Mouse (Mus musculus) erythroblast, adult 5-6 weeks (primary cell): ENCODE results near the gene P2rx4. TPM values are rescaled to one million over a fixed set of nuclear protein-coding genes. Genes with fewer than 3 reads are reported as not detected.
A peak's percentile ranks its signal among the peaks of the same experiment; 100 is the strongest.
"Not testable (repeated sequence)": the region's sequence is repeated elsewhere in the genome, so short reads cannot be mapped to it uniquely, and the experiment has no call there.

Source experiments
- ATAC-seq: replicated peaks from 2 replicates; pipeline ENCODE4 v1.8.0; 2016; ENCODE audit warnings: moderate number of reproducible peaks, mild to moderate bottlenecking, moderate TSS enrichment, inconsistent platforms; ENCODE audit not compliant: poor library complexity, low FRiP score, severe bottlenecking
- total RNA-seq, 2 experiments: library from RNA; stranded (forward) in 1 of 2; stranded (reverse) in 1 of 2; fragments of 150-400 nt in 1 of 2; fragments of 200-764, 138-1000 nt in 1 of 2; gene quantifications; 2 replicates each; pipeline versions ENCODE4 v1.2.3 to v1.2.4; 2015 to 2017; ENCODE audit warnings: low replicate concordance in 2 of 2

Gene P2rx4
- 7.9 and 20.8 TPM in 2 replicates for total RNA-seq (2015; ENCODE audit: low replicate concordance)
- total RNA-seq (2017; ENCODE audit: low replicate concordance), result 5.0 and 8.6 TPM in 2 replicates

DNA sequence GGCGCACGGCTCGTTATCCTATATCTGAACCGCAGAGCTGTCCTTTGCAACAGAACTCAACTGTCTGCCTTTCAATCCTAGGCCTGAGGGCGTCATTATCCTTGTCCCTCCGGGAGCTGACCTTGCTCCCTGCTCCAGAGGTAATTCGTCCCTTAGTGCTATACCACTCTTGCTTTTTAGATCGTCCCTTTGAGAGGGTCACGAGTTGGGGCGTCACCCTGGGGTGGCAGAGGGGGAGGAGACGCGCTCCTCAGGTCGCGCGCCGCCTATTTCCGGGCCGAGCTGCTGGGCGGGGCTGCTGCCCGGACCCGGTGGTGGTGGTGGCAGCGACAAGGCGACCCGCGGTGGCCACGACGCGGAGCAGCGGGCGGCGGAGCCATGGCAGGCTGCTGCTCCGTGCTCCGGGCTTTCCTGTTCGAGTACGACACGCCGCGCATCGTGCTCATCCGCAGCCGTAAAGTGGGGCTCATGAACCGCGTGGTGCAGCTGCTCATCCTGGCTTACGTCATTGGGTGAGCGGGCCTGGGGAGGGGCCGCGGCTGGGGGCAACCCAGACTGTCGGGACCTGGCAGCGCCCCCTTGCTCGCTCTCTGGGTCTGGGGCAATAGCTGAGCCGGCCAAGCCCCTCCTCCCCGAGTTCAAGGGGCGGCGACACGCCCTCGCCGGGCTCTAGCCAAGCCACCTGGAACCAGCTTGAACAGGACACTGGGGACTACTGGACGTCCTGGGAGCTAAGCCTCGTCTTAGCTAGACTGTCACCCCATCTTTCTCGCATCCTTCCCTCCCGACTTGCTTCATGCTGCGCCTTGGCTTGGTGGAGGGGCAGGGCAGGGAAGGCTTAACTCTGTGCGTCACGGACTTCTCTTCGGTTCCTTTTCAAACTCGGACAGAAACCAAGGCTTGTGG, at the start of gene P2rx4:
Gene P2rx4, plus strand, starts transcription at position 269 of the 906 bp plus-strand sequence.
- peak; percentile 89 for ATAC-seq

DNA sequence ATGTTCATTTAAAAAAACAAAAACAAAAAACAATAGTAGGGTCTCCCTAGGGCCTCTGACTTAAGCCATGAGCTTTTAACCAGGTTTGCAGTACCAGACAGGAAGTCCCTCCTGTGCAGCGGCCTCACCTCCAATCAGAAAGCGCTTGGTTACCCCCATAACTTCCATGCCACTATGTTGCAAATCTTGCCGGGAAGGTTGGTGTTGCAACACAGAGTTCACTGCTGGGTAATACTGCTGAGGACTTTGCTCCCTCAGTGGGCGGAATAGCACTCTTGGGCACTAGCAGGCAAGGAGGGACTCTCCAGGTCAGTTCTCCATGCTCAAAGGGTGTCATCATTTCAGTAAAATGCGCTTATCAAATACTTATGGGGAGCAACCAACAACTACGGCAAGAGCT, 44.8 kb upstream of the P2rx4 start:
- ATAC-seq, result no peak

DNA sequence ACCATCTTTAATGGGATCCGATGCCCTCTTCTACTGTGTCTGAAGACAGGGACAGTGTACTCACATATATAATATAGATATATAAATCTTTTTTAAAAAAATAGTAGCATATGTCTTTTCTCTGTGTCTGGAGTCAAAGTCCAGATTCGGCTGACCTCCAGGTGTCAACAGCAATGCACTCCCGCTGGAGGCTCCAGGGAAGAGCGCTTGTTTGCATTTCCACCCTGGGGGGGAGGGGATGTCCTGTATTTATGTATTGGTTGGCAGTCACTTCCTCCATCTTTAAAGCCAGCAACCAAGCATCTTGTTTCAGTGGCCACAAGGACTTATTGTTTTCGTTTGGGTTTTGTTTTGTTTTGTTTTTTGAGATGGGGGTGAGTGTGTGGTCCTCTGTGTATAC, 42.3 kb upstream of the P2rx4 start:
- ATAC-seq, result no peak

DNA sequence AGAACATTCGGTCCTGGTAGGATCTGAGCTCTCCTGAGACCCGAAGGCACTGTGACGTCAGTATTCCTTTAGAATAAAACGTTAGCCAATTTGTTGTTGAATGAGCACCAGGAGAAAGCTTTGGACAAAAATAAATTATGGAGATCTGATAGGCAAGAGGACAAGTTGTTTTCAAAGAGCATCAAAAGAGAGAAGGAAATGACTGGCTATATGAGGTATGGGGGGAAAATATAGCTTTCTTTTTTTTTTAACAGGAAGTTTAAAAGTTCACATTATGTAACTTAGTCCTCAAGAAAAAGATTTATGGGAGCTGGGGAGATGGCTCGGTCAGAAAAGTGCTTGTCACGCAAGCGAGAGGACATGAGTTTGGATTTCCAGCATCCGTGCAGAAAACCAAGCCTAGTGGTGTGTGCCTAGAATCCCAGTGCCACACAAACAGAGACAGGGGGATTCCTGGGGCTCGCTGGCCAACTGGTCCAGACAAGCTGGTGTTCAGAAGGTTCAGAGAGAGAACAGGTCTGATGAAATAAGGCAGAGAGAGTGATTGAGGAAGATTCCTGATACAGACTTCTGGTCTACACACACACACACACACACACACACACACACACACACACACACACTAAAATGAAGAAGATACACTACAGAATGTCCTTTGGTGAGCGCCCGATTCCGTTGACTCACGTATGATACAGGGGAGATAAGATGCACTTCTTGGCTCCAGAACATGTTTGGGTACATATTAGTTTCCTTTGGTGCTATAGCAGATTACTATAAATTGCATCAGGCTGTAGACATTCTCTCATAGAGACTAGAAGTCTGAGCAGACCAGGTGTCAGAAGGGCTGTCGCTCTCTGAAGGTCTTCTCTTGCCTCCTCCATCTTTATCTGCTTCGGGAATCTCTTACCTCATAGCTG, 38.1 kb upstream of the P2rx4 start:
- no peak for ATAC-seq

DNA sequence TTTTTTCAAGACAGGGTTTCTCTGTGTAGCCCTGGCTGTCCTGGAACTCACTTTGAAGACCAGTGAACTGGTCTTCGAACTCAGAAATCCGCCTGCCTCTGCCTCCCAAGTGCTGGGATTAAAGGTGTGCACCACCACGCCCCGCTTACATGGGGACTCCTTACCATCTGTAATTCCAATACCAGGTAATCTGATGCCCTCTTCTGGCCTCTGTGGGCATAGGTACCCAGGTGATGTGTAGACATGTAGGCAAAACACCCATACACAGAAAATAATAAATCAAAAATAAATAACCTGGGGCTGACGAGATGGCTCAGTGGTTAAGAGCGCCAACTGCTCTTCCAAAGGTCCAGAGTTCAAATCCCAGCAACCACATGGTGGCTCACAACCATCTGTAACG, 35.7 kb upstream of the P2rx4 start:
- ATAC-seq, result not testable (repeated sequence)

DNA sequence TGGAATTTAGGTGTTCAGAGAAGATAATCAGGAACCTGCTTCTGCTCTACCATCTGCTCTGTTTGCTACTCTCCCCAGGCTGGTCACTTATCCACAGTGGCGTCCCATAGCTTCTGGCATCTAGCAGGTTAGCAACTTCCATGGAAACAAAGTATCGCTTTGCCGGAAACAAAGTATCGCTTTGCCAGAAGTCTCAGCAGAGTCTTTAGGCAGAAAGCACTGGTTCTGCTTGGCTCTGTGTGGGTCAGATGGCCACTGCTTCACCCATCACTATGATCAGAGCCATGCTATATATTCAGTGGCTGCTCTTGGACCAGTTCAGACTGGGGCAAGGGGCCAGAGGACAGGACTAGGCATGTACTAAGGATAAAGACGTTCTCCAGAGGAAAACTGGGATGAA, 35.0 kb upstream of the P2rx4 start:
- ATAC-seq, result no peak

DNA sequence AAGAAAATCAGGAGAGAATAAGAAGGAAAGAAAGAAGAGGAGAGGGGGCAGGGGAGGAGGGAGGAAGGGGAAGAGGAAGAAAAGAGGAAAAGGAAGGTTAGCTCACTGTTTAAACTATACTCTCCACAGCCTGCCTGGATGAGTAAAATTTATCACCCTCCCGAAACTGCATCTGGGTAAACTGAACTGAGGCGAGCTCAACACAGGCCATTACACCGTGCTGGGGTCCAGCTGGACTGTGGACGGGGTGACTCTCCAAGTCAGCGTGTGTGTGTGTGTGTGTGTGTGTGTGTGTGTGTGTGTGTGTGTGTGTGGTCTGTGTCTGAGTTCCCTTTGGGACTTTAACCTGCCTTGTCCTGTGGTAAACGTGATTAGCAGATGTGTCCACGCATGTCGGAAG, 31.3 kb upstream of the P2rx4 start:
- no peak for ATAC-seq

DNA sequence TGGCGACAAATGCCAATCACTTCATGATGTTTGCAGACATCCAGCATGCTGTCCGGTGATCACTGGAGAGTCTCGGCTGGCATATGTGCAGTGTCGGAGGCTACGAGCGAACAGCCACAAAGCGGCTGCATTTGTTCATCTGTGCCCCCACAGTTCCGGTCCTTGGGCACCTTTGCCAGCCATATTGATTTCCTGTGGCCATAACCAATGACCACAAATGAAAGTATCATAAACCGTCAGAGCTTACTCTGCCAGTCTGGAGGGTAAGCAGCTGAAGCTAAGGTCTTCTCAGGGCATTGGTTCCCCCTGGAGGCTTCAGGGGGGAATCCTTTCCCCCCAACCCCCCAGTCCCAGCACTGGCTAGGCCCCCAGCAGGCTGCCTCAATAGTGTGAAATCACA, 29.4 kb upstream of the P2rx4 start:
- no peak for ATAC-seq

DNA sequence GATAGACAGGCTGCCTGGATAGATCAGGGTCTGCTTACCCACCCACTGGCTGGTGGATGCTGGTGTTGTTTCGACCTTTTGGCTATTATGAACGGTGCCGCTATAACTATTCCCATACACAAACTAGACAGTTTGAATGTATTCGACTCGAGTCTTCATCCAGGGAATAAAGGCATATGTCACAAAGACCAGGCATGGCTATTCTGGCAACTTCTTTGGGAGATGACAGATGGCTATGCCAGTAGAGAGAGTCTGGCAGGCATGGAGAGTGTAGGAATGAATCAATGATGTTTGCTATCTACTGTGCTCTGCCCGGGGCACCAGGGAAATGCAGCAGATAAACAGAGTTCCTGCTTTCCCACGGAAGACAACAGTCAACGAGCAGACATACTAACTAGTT, 27.5 kb upstream of the P2rx4 start:
- no peak for ATAC-seq

DNA sequence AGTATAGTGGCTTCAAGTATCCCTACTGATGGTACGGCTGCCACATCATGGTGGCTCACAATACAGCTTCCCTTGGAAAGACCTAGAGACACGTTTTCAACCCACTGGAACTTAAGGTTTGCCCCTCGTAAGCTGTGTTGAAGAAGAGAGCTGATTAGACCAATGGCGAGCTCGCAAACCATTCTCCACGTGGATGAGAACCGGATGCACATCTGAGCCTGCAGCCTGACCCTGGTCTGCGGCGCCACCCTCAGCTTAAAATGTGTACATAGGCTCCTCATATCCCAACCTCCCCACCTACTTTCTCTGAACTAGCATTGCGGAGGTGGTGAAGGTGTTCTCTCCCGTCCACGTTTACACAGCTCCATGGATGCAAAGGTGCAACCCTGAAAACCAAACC, 26.1 kb upstream of the P2rx4 start:
- no peak for ATAC-seq

DNA sequence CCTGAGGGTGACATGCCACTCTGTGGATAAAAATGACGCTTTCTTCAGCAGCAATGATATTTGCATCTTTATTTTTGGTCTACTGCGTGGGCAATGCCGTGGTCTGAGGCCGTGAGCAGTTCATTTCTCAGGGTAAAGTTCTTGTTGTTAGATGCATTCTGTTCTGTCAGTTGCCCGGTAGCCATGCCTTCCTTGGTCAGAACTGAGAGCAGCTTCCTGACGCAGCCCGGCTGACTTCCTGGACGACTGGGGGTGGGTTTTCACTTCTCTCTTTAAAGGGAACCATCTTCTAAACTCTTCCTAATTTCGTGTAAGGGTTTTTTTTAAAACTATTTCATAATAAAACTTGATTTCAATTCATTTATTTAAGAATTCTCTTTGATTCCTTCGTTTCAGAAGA, 23.4 kb upstream of the P2rx4 start:
- no peak for ATAC-seq

DNA sequence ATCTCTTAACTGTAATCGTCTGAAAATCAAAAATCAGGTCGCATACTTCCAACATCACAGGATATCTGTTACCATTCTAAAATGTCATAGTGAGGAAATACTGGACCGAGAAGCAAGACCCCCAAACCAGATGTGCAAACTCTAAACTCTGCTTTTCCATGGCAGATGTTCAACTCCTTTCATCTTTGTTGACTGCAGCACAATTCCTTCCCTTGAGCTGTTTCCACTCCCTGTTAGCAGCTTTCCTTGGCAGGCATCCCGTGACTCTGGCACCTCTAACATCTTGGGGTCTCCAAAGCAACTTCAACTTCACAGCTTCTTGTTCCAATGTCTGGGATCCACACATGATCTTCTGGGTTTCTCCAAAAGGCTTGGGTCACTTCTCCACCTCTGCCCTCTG, 20.0 kb upstream of the P2rx4 start:
- ATAC-seq, result no peak

DNA sequence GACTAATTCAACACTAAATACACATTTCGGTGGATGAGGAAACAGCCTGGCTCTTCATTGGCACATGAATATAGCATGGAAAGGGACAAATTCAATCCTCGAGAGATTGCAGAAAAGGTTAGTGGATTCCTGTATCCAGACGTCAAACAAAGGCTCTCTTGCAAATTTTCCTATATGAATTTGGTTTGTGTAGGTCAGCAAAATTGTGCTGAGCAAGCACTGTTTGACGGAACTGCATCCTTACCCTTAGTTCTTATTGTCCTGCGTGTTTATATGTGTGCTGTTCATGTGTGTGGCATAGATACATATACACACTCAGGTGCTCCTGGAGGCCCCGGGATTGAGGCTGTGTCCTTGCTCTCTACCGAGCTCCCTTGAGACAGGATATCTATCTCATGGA, 18.2 kb upstream of the P2rx4 start:
- no peak for ATAC-seq

DNA sequence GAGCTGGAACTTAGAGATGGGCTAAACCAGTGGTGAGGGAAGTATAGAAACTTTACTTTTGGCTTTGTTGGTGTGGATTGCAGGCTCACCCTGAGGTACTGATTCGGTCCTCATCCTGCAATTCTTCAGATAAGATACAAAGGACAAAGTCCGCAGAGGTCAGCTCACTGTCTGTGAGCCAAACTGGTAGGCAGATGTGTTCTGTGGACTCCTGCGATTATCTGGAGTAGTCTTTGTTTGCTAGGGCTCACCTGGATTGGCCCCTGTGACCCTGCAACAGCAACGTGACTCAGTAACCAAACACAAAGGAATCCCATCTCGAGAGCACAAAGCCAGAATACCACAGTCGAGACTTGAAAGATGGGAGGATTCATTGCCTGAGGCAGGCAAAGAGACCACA, 16.9 kb upstream of the P2rx4 start:
- ATAC-seq, result no peak

DNA sequence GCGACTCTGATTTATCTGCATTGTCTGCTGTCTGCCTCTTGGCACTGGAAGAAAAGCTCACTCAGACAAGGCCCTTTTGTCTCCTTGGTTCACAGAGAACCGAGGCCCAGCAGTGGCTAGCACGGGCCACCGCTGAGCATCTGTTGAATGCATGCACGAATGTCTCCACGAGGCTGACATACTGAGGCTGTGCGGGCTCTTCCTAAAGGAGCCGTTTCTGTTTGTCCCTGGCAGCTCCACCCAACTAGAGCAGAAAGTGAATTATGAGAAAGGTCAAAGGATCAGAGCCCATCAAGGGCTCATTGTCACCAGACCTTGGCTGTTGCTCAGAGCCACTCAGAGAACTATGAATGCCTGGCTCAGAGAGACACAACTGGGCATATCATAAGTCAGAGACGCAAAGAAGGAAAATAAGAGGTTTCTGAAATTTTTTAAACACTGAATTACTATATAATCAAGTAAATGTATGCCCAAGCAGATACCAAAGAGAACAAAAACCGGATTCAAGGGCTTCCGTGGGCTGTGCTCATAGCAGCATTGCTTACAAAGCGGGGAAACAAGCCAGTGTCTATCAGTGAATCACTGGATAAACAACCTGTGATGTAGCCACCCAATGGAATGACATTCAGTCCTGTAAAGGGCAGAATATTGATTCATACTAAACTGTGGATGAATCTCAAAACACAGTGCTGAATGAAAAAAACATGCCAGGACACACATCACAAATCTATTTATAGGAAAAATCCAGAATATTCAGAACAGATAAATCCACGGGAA, 13.7 kb upstream of the P2rx4 start:
- ATAC-seq, result no peak

DNA sequence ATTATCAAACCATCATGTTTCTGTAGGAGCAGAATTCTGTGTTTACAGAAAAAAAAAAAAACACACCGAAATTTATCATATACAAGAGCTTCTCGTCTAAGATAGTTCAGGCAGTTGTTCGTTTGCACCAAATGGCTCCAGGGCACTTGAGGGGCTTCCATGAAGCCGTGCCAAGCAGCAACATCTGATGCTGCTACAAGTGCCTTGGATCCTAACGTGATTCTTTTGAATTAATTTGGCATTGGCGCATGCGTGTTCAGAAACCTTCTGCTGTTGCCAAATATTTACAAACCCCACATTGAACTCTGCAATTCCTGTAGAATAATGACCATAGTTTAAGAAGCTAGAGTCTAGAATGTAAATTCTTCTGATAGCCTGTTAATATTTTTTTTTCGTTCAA, 11.8 kb upstream of the P2rx4 start:
- ATAC-seq, result no peak

DNA sequence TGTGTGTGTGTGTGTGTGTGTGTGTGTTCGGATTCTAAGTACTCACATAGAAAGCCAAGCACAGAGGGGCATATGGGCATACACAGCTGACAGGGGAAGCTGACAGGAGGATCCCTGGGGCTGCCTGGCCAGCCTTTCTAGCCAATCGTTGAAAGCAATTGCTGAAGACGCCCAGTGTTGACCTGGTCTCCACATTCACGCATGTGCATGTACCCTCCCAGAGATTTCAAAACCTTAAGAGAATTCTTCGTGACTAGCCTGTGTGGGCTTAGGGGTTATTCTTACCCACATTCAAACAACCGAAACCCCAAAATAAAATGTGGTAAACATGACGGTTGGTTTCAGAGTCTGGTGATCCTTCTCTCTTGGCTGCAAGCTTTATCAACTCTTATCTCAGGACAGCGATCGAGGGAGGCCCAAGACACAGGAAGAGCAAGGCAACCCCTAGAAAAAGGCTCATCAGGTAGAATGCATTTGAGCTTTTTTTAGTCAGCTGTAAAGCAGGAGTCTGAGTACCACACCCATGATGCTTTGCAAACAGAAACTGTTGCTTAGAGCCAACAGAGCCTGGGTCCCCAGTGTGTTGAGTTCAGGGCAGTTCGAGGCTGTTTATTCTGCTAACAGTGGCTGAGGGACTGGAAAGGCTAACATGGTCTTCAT, 9.2 kb upstream of the P2rx4 start:
- ATAC-seq, result no peak

DNA sequence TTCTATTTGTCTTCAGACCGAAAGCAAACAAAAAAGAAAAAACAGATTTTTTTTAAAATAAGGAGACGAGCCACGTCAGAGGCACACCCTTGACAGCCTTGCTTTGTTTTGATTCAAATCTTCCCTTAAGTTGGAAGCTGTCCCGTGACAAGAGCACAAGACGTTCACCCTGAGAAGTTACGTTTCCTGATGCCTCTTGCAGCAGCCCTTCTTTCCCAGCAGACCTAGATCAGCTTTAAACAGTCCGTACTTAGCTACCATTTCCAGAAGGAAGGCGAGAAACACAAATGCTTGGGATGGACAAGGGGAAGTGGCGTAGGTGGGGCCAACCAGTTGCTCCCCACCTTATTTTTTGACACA, 8.7 kb upstream of the P2rx4 start:
- no peak for ATAC-seq

DNA sequence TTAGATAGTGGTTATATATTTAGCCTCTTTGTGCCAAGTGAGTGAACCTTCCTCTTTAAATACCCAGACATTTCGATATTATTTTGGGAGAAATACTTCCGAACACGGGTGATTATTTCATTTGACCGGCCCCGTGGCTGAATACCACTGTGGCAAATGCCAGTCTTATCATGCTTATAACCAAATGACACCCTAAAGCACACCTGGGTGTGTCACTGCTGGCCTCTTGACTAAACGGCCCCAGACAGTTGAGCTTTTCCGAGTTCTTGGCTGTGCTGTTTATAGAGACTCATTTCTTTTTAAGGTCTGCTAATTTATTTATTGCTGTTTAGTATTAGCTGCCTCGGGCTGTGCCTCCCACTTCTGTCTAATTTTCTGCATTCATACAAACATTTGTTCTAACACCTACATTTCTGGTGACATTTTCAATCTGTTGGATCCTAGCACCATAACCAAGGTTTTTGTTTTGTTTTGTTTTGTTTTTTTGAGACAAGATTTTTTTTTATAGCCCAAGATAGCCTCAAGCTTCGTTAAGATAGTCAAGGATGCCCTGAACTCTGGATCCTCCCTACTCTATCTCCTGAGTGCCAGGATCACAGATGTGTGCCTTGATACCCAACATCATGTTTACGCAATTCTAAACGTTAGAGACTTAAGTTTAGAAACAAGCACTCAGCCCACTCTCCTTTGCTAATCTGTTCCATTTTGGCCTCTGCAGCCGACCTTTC, 7.1 kb upstream of the P2rx4 start:
- ATAC-seq, result peak; percentile 72
